Mouse (Mus musculus) liver, embryonic 14.5 days (tissue): ENCODE results near the gene Ipo13. TPM values are rescaled to one million over a fixed set of nuclear protein-coding genes. Genes with fewer than 3 reads are reported as not detected.

Experiments
- ATAC-seq: fragments of 200-750 bp; cut with Nextera tagmentation; 2 replicates; pipeline ENCODE4 v1.8.0; 2017; ENCODE audit warnings: moderate number of reproducible peaks, mild to moderate bottlenecking, moderate library complexity; ENCODE audit not compliant: insufficient read depth
- DNase-seq, 3 experiments: peaks; one replicate each; pipeline ENCODE4 v3.0.0-alpha.2; 2012 to 2013; ENCODE audit warnings: low read depth in 3 of 3, low spot score in 3 of 3
- H3K27ac ChIP-seq: fragments of 300-500 bp; sonication (generic); 2 replicates; pipeline ENCODE4 v1.5.1; 2014; ENCODE audit warnings: moderate library complexity, mild to moderate bottlenecking, control low read depth, inconsistent platforms
- H3K27me3 ChIP-seq: fragments of 300-500 bp; sonication (generic); 2 replicates; pipeline ENCODE4 v1.6.1; 2014; ENCODE audit warnings: mild to moderate bottlenecking, low read length, moderate library complexity; ENCODE audit not compliant: control insufficient read depth, insufficient read depth
- H3K36me3 ChIP-seq: fragments of 300-500 bp; sonication (generic); replicated peaks from 2 replicates; pipeline ENCODE4 v1.6.1; 2014; ENCODE audit warnings: low read depth; ENCODE audit not compliant: control insufficient read depth, insufficient read depth
- H3K4me1 ChIP-seq, 2 experiments: fragments of 200-500 bp in 1 of 2; fragments of 300-500 bp in 1 of 2; sonication (generic) in 1 of 2; replicated peaks; 2 replicates each; pipeline ENCODE4 v1.6.1; 2012 to 2014; ENCODE audit warnings: antibody characterized with exemption in 1 of 2, inconsistent platforms in 1 of 2, low read length in 1 of 2; ENCODE audit not compliant: control insufficient read depth in 2 of 2, insufficient read depth in 2 of 2
- H3K4me2 ChIP-seq: fragments of 300-500 bp; sonication (generic); 2 replicates; pipeline ENCODE4 v1.6.1; 2014; ENCODE audit warnings: low read depth, mild to moderate bottlenecking, control low read depth, moderate library complexity
- H3K4me3 ChIP-seq, 2 experiments: fragments of 200-500 bp in 1 of 2; fragments of 300-500 bp in 1 of 2; sonication (generic) in 1 of 2; 2 replicates each; pipeline ENCODE4 v1.5.1; 2012 to 2014; ENCODE audit warnings: low read depth in 2 of 2, low read length in 2 of 2, mild to moderate bottlenecking in 2 of 2, control low read depth in 1 of 2, inconsistent platforms in 1 of 2, moderate library complexity in 1 of 2; ENCODE audit not compliant: insufficient read depth in 1 of 2
- H3K9ac ChIP-seq: fragments of 300-500 bp; sonication (generic); replicated peaks from 2 replicates; pipeline ENCODE4 v1.6.1; 2014; ENCODE audit warnings: mild to moderate bottlenecking, control low read depth, moderate library complexity
- H3K9me3 ChIP-seq: fragments of 300-500 bp; sonication (generic); 2 replicates; pipeline ENCODE4 v1.6.1; 2016; ENCODE audit warnings: low read length, mixed read lengths; ENCODE audit not compliant: control insufficient read depth
- CTCF ChIP-seq: IDR thresholded peaks from 2 replicates; pipeline ENCODE4 v1.5.1; 2016; ENCODE audit warnings: antibody characterized with exemption, low read depth, control low read depth
- EP300 ChIP-seq: IDR thresholded peaks from 2 replicates; pipeline ENCODE4 v1.6.1; 2016; ENCODE audit warnings: antibody characterized with exemption, low read depth
- WGBS: fragments of 180-500 bp; shearing (Covaris S2); extraction: QIAGEN DNeasy Blood & Tissue Kit; methylation state at CpG from one replicate; pipeline ENCODE4 v1.1.7; 2014; ENCODE audit not compliant: insufficient replicate concordance; 5-methylcytosine and 5-hydroxymethylcytosine counted together
- polyA plus RNA-seq, 2 experiments: library from polyadenylated mRNA; depleted of rRNA in 1 of 2; stranded (reverse) in 1 of 2; unstranded in 1 of 2; fragments of >200 nt; fragmentation: Nextera tagmentation in 1 of 2; extraction: Ambion mirVana in 1 of 2; gene quantifications; 2 replicates each; pipeline versions ENCODE4 v1.2.1 to v1.2.3; 2012 to 2014

Gene Ipo13
- polyA plus RNA-seq, 2 experiments, result 14.9 to 16.8 TPM

DNA sequence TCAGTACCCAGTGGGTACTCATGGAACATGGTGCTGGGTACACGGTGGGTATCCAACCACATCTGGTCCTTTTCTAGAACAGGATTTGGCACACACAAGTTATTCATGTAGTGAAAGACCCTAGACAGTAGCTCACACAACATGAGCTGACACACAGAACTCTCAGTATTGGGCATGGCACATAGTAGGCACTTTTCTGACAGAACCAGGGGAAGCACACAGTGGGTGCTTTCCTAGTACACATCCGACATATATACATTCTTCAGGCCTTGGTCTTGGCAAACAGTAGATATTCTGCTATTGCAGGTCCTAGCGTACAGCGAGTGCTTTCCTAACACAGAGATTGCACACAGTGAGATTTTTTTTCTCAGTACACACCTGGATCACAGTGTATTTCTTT lies 68.5 kb downstream of the Ipo13 start:
- no peak for TF ChIP-seq CTCF
- TF ChIP-seq EP300, result no peak
- Histone ChIP-seq H3K36me3 (peaks cover 93% of the 10 kb centered on the region), H3K4me2 (no peak overlapping the region), H3K4me1 (no peaks in the 10 kb centered on the region), H3K27ac (no peak overlapping the region), H3K27me3 (no peaks in the 10 kb centered on the region), H3K9ac (no peak overlapping the region), H3K9me3 (no peaks in the 10 kb centered on the region), H3K4me3 (no peak overlapping the region)
- WGBS, result 95% methylated on average over 4 of the region's 4 CpGs
- ATAC-seq (no peak), DNase-seq (no peak)

DNA sequence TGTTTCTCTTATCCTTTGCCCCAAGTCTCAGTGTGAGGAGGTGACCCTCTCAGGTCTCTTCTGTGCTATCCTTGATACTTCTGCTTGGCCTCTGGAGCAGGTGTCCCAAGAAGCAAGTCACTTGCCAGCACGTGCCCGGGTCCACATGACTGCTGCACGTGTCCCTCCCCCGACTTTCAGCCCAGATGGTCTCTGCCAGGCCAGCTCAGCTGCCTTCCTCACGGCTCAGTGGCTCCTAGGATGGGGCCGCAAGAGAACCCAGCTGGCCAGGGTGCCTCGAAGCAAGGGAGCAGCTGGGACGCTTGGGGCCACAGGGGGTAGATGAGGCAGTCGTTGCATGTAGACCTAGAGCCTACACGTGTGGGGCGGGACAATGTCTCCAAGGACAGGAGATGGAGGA lies 69.5 kb downstream of the Ipo13 start:
- 86% methylated on average over 11 of the region's 11 CpGs for WGBS
- no peak overlapping the region for H3K4me3 ChIP-seq
- DNase-seq, result no peak

More for the DNA sequence above, 69.5 kb downstream of the Ipo13 start:
- ATAC-seq, result no peak
- Histone ChIP-seq H3K4me2 (no peak overlapping the region), H3K9ac (no peak overlapping the region), H3K9me3 (no peaks in the 10 kb centered on the region), H3K27ac (no peak overlapping the region), H3K4me1 (peaks cover 0 to 2% of the 10 kb centered on the region in 2 experiments; a peak in 1 of 4 replicates), H3K27me3 (no peaks in the 10 kb centered on the region), H3K36me3 (peaks cover 94% of the 10 kb centered on the region)
- TF ChIP-seq CTCF (no peak), EP300 (no peak)

Other genes starting within 250 kb of the Ipo13 start
- gene Dmap1, start 232.7 kb downstream of the Ipo13 start, polyA plus RNA-seq (2012; rRNA removed), result 10.7 and 14.1 TPM in 2 replicates
- gene Dmap1, start 232.7 kb downstream of the Ipo13 start, polyA plus RNA-seq (2014; fragmentation: Nextera tagmentation; extraction: Ambion mirVana), result 19.2 and 25.4 TPM in 2 replicates
- gene Gm12845, start 190.6 kb downstream of the Ipo13 start, polyA plus RNA-seq (2012; rRNA removed), result not detected in 2 replicates
- not detected in 2 replicates for gene Gm12845, start 190.6 kb downstream of the Ipo13 start, polyA plus RNA-seq (2014; fragmentation: Nextera tagmentation; extraction: Ambion mirVana)
- not detected in 2 replicates for gene Klf17, start 149.4 kb downstream of the Ipo13 start, polyA plus RNA-seq (2012; rRNA removed)
- gene Klf17, start 149.4 kb downstream of the Ipo13 start, polyA plus RNA-seq (2014; fragmentation: Nextera tagmentation; extraction: Ambion mirVana), result not detected in 2 replicates
- gene Slc6a9, start 80.5 kb downstream of the Ipo13 start, polyA plus RNA-seq (2012; rRNA removed), result 52.6 and 56.3 TPM in 2 replicates
- gene Slc6a9, start 80.5 kb downstream of the Ipo13 start, polyA plus RNA-seq (2014; fragmentation: Nextera tagmentation; extraction: Ambion mirVana), result 31.5 and 33.1 TPM in 2 replicates
- 0.57 and 0.77 TPM in 2 replicates for gene Ccdc24, start 42.4 kb downstream of the Ipo13 start, polyA plus RNA-seq (2012; rRNA removed)
- 0.63 and 1.7 TPM in 2 replicates for gene Ccdc24, start 42.4 kb downstream of the Ipo13 start, polyA plus RNA-seq (2014; fragmentation: Nextera tagmentation; extraction: Ambion mirVana)
- 2.1 and 2.4 TPM in 2 replicates for gene B4galt2, start 31.5 kb downstream of the Ipo13 start, polyA plus RNA-seq (2012; rRNA removed)
- 1.5 and 1.7 TPM in 2 replicates for gene B4galt2, start 31.5 kb downstream of the Ipo13 start, polyA plus RNA-seq (2014; fragmentation: Nextera tagmentation; extraction: Ambion mirVana)
- gene Atp6v0b, start 27.7 kb downstream of the Ipo13 start, polyA plus RNA-seq (2012; rRNA removed), result 118 and 122 TPM in 2 replicates
- 152 and 165 TPM in 2 replicates for gene Atp6v0b, start 27.7 kb downstream of the Ipo13 start, polyA plus RNA-seq (2014; fragmentation: Nextera tagmentation; extraction: Ambion mirVana)
- 6.8 and 6.9 TPM in 2 replicates for gene Dph2, start 23.0 kb downstream of the Ipo13 start, polyA plus RNA-seq (2012; rRNA removed)
- gene Dph2, start 23.0 kb downstream of the Ipo13 start, polyA plus RNA-seq (2014; fragmentation: Nextera tagmentation; extraction: Ambion mirVana), result 5.1 and 6.3 TPM in 2 replicates
- 0.92 and 1.3 TPM in 2 replicates for gene Artn, start 14.8 kb upstream of the Ipo13 start, polyA plus RNA-seq (2012; rRNA removed)
- 1.8 and 3.0 TPM in 2 replicates for gene Artn, start 14.8 kb upstream of the Ipo13 start, polyA plus RNA-seq (2014; fragmentation: Nextera tagmentation; extraction: Ambion mirVana)
- 3.2 TPM in 2 replicates for gene St3gal3, start 219.9 kb upstream of the Ipo13 start, polyA plus RNA-seq (2012; rRNA removed)
- gene St3gal3, start 219.9 kb upstream of the Ipo13 start, polyA plus RNA-seq (2014; fragmentation: Nextera tagmentation; extraction: Ambion mirVana), result 0.85 and 1.0 TPM in 2 replicates